Mouse (Mus musculus) heart, embryonic 12.5 days (tissue): ENCODE data around the gene Rftn1. TPM values are rescaled to one million over a fixed set of nuclear protein-coding genes. Genes with fewer than 3 reads are reported as not detected.
"Not testable (repeated sequence)": the region's sequence is repeated elsewhere in the genome, so short reads cannot be mapped to it uniquely, and the experiment has no call there.

Experiments
- ATAC-seq: fragments of 200-750 bp; cut with Nextera tagmentation; 2 replicates; pipeline ENCODE4 v1.8.0; 2017; ENCODE audit warnings: moderate TSS enrichment, moderate library complexity; ENCODE audit not compliant: insufficient number of reproducible peaks, low FRiP score
- H3K27ac ChIP-seq: fragments of 300-500 bp; sonication (generic); 2 replicates; pipeline ENCODE4 v1.5.1; 2016; ENCODE audit warnings: mild to moderate bottlenecking, moderate library complexity; ENCODE audit not compliant: poor library complexity, severe bottlenecking
- H3K27me3 ChIP-seq: fragments of 300-500 bp; sonication (generic); replicated peaks from 2 replicates; pipeline ENCODE4 v1.6.1; 2016; ENCODE audit warnings: mild to moderate bottlenecking, moderate library complexity
- H3K36me3 ChIP-seq: fragments of 300-500 bp; sonication (generic); 2 replicates; pipeline ENCODE4 v1.6.1; 2016; ENCODE audit warnings: mild to moderate bottlenecking, moderate library complexity
- H3K4me1 ChIP-seq: fragments of 300-500 bp; sonication (generic); replicated peaks from 2 replicates; pipeline ENCODE4 v1.6.1; 2016; ENCODE audit warnings: mild to moderate bottlenecking
- H3K4me2 ChIP-seq: fragments of 300-500 bp; sonication (generic); 2 replicates; pipeline ENCODE4 v1.6.1; 2016; ENCODE audit warnings: mild to moderate bottlenecking, moderate library complexity
- H3K4me3 ChIP-seq: fragments of 300-500 bp; sonication (generic); 2 replicates; pipeline ENCODE4 v1.5.1; 2016; ENCODE audit warnings: mild to moderate bottlenecking
- H3K9ac ChIP-seq: fragments of 300-500 bp; sonication (generic); 2 replicates; pipeline ENCODE4 v1.6.1; 2016; ENCODE audit warnings: mild to moderate bottlenecking, moderate library complexity
- H3K9me3 ChIP-seq: fragments of 300-500 bp; sonication (generic); replicated peaks from 2 replicates; pipeline ENCODE4 v1.6.1; 2016; ENCODE audit warnings: mild to moderate bottlenecking, moderate library complexity
- WGBS: fragments of 180-500 bp; shearing (Covaris S2); methylation state at CpG from one replicate; pipeline ENCODE4 v1.1.7; 2016; 5-methylcytosine and 5-hydroxymethylcytosine counted together
- polyA plus RNA-seq: library from polyadenylated mRNA; unstranded; fragments of >200 nt; fragmentation: Nextera tagmentation; extraction: Ambion mirVana; gene quantifications from 2 replicates; pipeline ENCODE4 v1.2.1, GENCODE M21; 2016

Rftn1 gene
- polyA plus RNA-seq, 1 experiment from 2014 or later, result 24.2 TPM

DNA sequence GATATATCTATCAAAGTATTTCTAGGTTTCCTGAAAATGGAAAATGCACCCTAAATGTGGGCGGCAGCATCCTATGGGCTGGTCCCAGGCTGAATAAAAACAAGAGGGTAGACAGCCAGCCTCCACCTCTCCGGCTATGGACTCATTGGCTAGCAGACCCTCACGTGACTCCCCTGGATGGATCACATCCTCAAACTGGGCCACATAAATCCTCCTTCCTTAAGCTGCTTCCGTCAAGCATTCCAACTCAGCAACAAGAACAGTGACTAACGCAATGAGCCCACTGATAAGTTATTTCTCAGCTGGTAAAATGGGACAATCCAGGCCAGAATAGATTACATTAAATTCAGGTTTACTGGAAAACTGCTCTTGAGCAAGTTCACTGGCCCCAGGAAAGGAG, 64.6 kb downstream of the Rftn1 start:
- Histone ChIP-seq H3K9me3 (no peaks in the 10 kb centered on the region), H3K4me2 (no peak overlapping the region), H3K4me1 (peaks cover 33% of the 10 kb centered on the region), H3K9ac (no peak overlapping the region), H3K27me3 (no peaks in the 10 kb centered on the region), H3K36me3 (no peaks in the 10 kb centered on the region), H3K4me3 (no peak overlapping the region), H3K27ac (no peak overlapping the region)
- ATAC-seq, result no peak
- WGBS, result 69% methylated on average over 5 of the region's 5 CpGs

DNA sequence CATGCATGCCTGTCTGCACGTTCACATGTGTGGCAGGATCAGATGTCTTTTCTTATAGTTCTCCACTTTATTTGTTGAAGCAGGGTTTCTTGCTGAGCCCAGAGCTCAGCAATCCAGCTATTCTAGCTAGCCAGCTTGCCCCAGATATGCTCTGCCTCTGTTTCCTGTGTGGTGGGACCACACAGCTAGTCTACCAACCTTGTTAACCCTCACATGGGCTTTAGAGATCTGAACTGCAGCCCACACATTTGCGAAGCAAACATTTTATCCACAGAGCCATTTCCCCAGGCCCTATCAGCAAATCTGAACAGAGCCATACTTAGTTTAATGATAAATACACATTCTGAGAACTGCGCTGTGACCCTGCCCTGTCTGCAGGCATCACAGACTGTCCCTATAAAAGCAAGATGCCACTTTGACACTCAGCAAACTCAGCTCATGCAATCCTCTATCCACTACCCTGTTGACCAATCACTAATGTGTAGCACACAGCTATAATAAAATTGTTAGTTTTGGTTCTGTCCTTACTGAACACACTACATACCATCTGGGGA, 65.2 kb downstream of the Rftn1 start:
- Histone ChIP-seq H3K36me3 (no peaks in the 10 kb centered on the region), H3K4me2 (no peak overlapping the region), H3K27me3 (no peaks in the 10 kb centered on the region), H3K4me3 (no peak overlapping the region), H3K4me1 (peaks cover 35% of the 10 kb centered on the region), H3K9me3 (no peaks in the 10 kb centered on the region), H3K9ac (no peak overlapping the region), H3K27ac (no peak overlapping the region)
- WGBS, result 73% methylated on average over 3 of the region's 3 CpGs
- no peak for ATAC-seq

DNA sequence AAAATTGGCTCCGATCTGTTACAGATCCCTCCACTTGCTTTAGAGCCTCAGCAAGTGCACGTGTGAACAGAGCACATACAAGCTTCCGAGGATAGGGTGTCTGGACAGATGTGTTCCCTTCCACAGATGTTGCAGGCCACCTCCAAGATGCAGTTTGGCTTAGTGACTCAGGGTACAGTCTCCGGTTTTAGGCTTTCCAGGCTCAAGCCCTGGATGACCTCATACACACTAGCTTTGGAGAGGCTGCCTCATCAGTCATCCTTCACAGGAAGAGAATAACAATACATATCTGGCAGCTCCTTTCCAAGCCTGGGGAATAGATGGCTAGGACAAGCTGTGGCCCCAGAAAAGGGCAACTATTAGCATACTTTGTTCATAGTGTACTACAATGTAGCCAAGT, 65.8 kb downstream of the Rftn1 start:
- Histone ChIP-seq H3K4me2 (no peak overlapping the region), H3K4me3 (no peak overlapping the region), H3K4me1 (peaks cover 39% of the 10 kb centered on the region), H3K27me3 (no peaks in the 10 kb centered on the region), H3K9me3 (no peaks in the 10 kb centered on the region), H3K36me3 (no peaks in the 10 kb centered on the region), H3K9ac (no peak overlapping the region), H3K27ac (no peak overlapping the region)
- ATAC-seq, result no peak
- 64% methylated on average over 4 of the region's 4 CpGs for WGBS

DNA sequence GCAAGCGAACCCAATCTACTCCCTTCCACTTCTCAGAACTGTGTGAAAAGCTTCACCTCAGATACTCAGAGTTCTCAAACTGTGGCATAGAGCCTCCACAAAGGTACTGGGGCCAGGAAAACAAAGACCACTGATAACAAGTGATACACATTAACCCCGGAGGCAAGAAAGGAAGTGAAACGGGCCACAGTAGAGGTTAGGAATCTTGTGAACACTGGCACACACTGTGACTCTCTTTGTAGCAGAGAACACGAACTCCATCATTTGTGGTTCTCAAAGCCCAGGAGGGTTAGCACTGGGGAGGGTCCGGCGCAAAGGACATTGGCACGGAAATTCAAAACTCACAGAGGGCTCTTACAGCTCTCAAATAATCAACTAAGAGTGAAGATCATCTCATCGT, 67.9 kb downstream of the Rftn1 start:
- H3K36me3 ChIP-seq, result no peaks in the 10 kb centered on the region
- no peak overlapping the region for H3K9ac ChIP-seq
- no peak overlapping the region for H3K4me2 ChIP-seq
- no peak overlapping the region for H3K4me3 ChIP-seq
- H3K4me1 ChIP-seq, result peaks cover 30% of the 10 kb centered on the region
- no peaks in the 10 kb centered on the region for H3K27me3 ChIP-seq
- ATAC-seq, result no peak
- WGBS, result 58% methylated on average over 8 of the region's 8 CpGs
- no peak overlapping the region for H3K27ac ChIP-seq
- no peaks in the 10 kb centered on the region for H3K9me3 ChIP-seq

DNA sequence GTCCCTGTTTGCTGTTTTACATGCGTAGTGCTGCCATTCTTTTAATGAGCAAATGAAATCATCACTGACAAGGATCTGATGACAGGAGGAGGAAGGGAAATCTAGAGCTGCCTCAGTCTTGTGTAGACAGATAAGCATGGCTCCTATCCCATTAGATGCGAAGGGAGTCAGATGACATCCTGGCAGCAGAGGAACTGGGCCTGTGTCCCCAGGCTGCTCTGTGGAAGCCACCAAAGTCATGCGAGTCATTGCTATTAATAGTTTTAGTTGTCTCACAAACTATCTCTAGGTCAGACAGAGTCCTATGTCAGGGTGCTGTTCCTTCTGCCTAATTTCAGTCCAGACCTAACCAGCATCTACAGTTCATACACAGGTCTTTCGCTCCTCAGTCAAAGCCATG, 70.4 kb downstream of the Rftn1 start:
- ATAC-seq, result no peak
- no peak overlapping the region for H3K27ac ChIP-seq

DNA sequence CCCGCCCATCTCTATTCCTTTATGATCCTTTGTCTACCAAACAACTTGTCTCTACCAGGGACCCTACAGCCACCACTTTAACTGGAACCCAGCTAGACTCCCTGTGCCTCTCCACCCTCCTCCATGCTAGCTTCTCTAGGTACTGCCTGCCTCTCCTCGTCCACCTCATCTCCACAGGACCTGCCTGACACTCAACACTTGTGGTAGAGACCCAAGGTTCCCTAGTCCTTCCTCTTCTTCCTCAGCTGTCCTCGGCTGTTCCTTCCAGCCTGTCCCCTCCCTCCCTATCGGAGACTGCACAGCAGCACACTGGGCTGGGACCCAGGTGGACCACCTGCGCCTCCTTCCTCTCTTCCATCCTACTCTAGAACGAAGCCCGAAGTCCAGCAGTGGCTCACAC, 73.0 kb downstream of the Rftn1 start:
- H3K27ac ChIP-seq, result no peak overlapping the region
- no peak overlapping the region for H3K4me3 ChIP-seq
- no peak overlapping the region for H3K9ac ChIP-seq
- peaks cover 11% of the 10 kb centered on the region for H3K4me1 ChIP-seq
- no peaks in the 10 kb centered on the region; the same call in 1 of the 2 replicates for H3K9me3 ChIP-seq
- H3K4me2 ChIP-seq, result no peak overlapping the region
- ATAC-seq, result no peak
- no peaks in the 10 kb centered on the region for H3K27me3 ChIP-seq
- H3K36me3 ChIP-seq, result no peaks in the 10 kb centered on the region; the same call in 1 of the 2 replicates
- WGBS, result 90% methylated on average over 7 of the region's 7 CpGs

More for the DNA sequence above, 70.4 kb downstream of the Rftn1 start:
- Histone ChIP-seq H3K4me3 (no peak overlapping the region), H3K27me3 (no peaks in the 10 kb centered on the region), H3K9ac (no peak overlapping the region), H3K4me2 (no peak overlapping the region), H3K4me1 (peaks cover 28% of the 10 kb centered on the region), H3K9me3 (no peaks in the 10 kb centered on the region; the same call in 1 of the 2 replicates), H3K36me3 (no peaks in the 10 kb centered on the region)
- WGBS, result 60% methylated on average over 4 of the region's 4 CpGs

DNA sequence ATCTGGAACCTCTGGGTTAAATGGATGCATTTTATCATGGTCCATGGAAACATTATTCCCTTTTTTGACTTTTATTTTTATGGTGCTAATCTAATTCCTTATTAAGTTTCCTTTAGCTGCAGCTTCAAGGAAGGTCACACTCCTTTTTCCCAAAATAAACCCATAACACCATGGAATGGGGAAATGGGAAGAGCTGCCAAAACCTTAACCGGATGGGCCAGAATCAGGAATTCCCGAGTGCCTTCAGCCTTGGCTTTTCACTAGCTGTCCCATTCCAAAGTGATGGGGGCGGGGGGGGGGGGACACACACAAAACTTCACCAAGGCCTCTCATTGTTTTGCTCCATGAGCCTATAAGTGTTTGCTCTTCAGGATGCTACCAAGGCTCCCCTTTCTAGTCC, 73.5 kb downstream of the Rftn1 start:
- Histone ChIP-seq H3K4me1 (peaks cover 6% of the 10 kb centered on the region), H3K9ac (no peak overlapping the region), H3K27ac (no peak overlapping the region), H3K4me3 (no peak overlapping the region), H3K4me2 (no peak overlapping the region), H3K36me3 (no peaks in the 10 kb centered on the region; the same call in 1 of the 2 replicates), H3K27me3 (no peaks in the 10 kb centered on the region), H3K9me3 (no peaks in the 10 kb centered on the region; the same call in 1 of the 2 replicates)
- WGBS, result 84% methylated on average over 3 of the region's 3 CpGs
- ATAC-seq, result no peak

DNA sequence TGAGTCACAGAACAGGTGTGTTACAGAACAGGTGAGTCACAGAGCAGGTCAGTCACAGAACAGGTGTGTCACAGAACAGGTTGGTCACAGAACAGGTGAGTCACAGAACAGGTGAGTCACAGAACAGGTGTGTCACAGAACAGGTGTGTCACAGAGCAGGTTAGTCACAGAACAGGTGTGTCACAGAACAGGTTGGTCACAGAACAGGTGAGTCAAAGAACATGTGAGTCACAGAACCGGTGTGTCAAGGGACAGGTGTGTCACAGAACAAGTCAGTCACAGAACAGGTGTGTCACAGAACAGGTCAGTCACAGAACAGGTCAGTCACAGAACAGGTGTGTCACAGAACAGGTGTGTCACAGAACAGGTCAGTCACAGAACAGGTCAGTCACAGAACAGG, 74.1 kb downstream of the Rftn1 start:
- not testable (repeated sequence) for H3K4me3 ChIP-seq, ATAC-seq, H3K27me3 ChIP-seq, H3K9me3 ChIP-seq, H3K4me1 ChIP-seq, H3K36me3 ChIP-seq, H3K4me2 ChIP-seq, H3K9ac ChIP-seq, H3K27ac ChIP-seq
- WGBS, result 78% methylated on average over 1 of the region's 1 CpGs

DNA sequence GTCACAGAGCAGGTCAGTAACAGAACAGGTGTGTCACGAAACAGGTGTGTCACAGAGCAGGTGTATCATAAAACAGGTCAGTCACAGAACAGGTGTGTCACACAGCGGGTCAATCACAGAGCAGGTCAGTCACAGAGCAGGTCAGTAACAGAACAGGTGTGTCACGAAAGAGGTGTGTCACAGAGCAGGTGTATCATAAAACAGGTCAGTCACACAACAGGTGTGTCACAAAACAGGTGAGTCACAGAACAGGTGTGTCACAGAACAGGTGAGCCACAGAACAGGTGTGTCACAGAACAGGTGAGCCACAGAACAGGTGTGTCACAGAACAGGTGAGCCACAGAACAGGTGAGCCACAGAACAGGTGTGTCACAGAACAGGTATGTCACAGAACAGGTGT, 74.8 kb downstream of the Rftn1 start:
- H3K4me1 ChIP-seq, H3K4me3 ChIP-seq, H3K4me2 ChIP-seq, H3K36me3 ChIP-seq, H3K27ac ChIP-seq, H3K9ac ChIP-seq, H3K9me3 ChIP-seq, H3K27me3 ChIP-seq, ATAC-seq: not testable (repeated sequence)
- WGBS, result 90% methylated on average over 3 of the region's 3 CpGs

DNA sequence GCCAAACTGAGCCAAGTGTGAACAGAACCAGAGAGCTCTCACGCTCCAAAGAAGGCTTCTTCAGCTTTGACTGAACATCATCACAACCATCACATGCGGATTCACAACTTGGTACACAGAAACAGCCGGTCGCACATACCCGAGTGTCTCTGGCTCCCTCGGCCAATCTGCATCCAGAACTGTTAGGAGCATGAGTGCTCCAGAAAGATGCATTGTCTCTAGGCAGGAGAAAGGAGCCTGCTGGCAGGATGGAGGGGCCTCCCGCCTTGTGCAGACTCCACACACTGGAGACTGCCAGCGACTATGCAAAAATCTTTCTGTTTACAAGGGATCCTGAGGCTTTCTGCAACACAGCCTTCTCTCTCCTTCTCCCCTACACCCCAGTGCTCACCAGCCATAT, 75.8 kb downstream of the Rftn1 start:
- Histone ChIP-seq H3K27me3 (no peaks in the 10 kb centered on the region), H3K9ac (no peak overlapping the region), H3K4me2 (no peak overlapping the region), H3K4me1 (no peaks in the 10 kb centered on the region), H3K4me3 (no peak overlapping the region), H3K36me3 (no peaks in the 10 kb centered on the region; the same call in 1 of the 2 replicates), H3K27ac (no peak overlapping the region), H3K9me3 (no peaks in the 10 kb centered on the region; the same call in 1 of the 2 replicates)
- WGBS, result 83% methylated on average over 8 of the region's 8 CpGs
- no peak for ATAC-seq

DNA sequence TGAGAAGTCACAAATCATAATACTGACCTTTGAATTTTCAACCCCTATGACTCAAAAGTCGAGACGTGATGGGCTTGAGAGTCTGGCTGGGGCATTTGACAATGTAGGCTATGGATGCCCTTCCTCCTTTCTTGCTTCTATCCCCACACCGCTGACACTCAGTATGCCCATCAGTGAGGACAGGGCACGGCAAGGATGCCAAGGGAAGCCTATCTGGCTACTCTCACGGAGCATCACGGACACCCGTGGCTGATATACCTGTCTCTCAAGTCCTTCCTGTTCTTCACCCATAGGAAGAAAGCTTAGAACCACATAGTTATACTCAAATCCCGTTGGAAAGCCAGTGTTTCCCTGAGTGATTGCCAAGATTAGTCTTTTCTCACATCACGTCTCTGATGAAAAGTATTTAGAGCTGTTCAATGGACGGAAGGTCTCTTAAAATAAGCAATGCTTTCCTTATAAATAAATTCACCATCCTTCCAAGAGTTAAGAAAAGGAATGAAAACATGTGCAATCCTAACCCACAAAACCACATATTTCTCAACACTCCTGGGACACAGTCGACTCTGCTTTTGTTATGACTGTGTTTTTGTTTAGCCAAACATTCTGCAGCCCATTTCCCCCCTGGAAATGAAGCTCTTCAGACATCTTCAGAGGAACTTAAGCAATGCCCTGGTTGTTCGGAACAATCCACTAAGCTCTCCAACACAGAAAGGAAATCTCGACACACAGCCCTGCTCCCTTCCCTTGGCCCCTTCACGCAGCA, 79.6 kb downstream of the Rftn1 start:
- Histone ChIP-seq H3K4me3 (no peak overlapping the region), H3K27ac (no peak overlapping the region), H3K4me1 (no peaks in the 10 kb centered on the region), H3K9me3 (no peaks in the 10 kb centered on the region), H3K9ac (no peak overlapping the region), H3K27me3 (no peaks in the 10 kb centered on the region), H3K36me3 (peaks cover 13% of the 10 kb centered on the region), H3K4me2 (no peak overlapping the region)
- 70% methylated on average over 14 of the region's 14 CpGs for WGBS
- ATAC-seq, result no peak
